Mouse (Mus musculus): ENCODE measurements around the gene Tcp11l1. TPM values are rescaled to one million over a fixed set of nuclear protein-coding genes. Genes with fewer than 3 reads are reported as not detected.

Tcp11l1 gene
- total RNA-seq, 1 experiment: 8.3 TPM

- Histone ChIP-seq H3K4me1 (ENCODE audit: control insufficient read depth in 2 of 2, insufficient read depth in 2 of 2, low read length in 2 of 2, poor library complexity in 1 of 2) (peaks cover 0 to 3% of the 10 kb centered on the region in 2 experiments; a peak in 2 of 4 replicates), H3K27ac (ENCODE audit: insufficient read depth, low read depth, low read length, poor library complexity, severe bottlenecking) (no peak overlapping the region), H3K36me3 (ENCODE audit: control insufficient read depth, insufficient read depth, low read length, poor library complexity, severe bottlenecking) (peaks cover 5% of the 10 kb centered on the region), H3K9me3 (ENCODE audit: control insufficient read depth, insufficient read depth, low read depth, low read length) (no peaks in the 10 kb centered on the region), H3K4me3 (ENCODE audit: insufficient read depth in 1 of 2, low read depth in 1 of 2, low read length in 2 of 2, poor library complexity in 1 of 2, severe bottlenecking in 1 of 2) (no peak overlapping the region), H3K9ac (ENCODE audit: insufficient read depth, low read depth, low read length, poor library complexity, severe bottlenecking) (no peak overlapping the region)
- DNase-seq (ENCODE audit: low read depth, low spot score): peak; percentile 52
- no peak for TF ChIP-seq ZC3H11A (IDR thresholded peaks at IDR 0.05; ENCODE audit: borderline replicate concordance, low read depth, low read length)
- in situ Hi-C loops (cut with MboI; ENCODE audit: low sequenced_read_pairs in 2 of 2, unreplicated experiment in 2 of 2): no loop called here
Observed at GRCm38 (mm10) chr2:104669122-104669804, 42.7 kb downstream of the Tcp11l1 start.

GRCm38 (mm10) chr2:104663372-104664100 lies 48.4 kb downstream of the Tcp11l1 start:
- Histone ChIP-seq H3K4me3 (ENCODE audit: insufficient read depth in 1 of 2, low read depth in 1 of 2, low read length in 2 of 2, poor library complexity in 1 of 2, severe bottlenecking in 1 of 2) (no peak overlapping the region), H3K9me3 (ENCODE audit: control insufficient read depth, insufficient read depth, low read depth, low read length) (no peaks in the 10 kb centered on the region), H3K4me1 (ENCODE audit: control insufficient read depth in 2 of 2, insufficient read depth in 2 of 2, low read length in 2 of 2, poor library complexity in 1 of 2) (no peaks in the 10 kb centered on the region; a peak in 1 of 4 replicates), H3K9ac (ENCODE audit: insufficient read depth, low read depth, low read length, poor library complexity, severe bottlenecking) (no peak overlapping the region), H3K27ac (ENCODE audit: insufficient read depth, low read depth, low read length, poor library complexity, severe bottlenecking) (no peak overlapping the region), H3K36me3 (ENCODE audit: control insufficient read depth, insufficient read depth, low read length, poor library complexity, severe bottlenecking) (peaks cover 10% of the 10 kb centered on the region)
- DNase-seq (ENCODE audit: low read depth, low spot score): no peak
- in situ Hi-C loops (cut with MboI; ENCODE audit: low sequenced_read_pairs in 2 of 2, unreplicated experiment in 2 of 2): no loop called here
- TF ChIP-seq CHD2 (IDR thresholded peaks at IDR 0.05; ENCODE audit: low read depth, low read length): no peak
- no peak for TF ChIP-seq MAFK (IDR thresholded peaks at IDR 0.05; ENCODE audit: insufficient read depth, low read depth, low read length)
- TF ChIP-seq ZC3H11A (IDR thresholded peaks at IDR 0.05; ENCODE audit: borderline replicate concordance, low read depth, low read length): no peak
- TF ChIP-seq ZNF384 (IDR thresholded peaks at IDR 0.05; ENCODE audit: low read depth, low read length): no peak
- TF ChIP-seq HCFC1 (IDR thresholded peaks at IDR 0.05; ENCODE audit: borderline replicate concordance, insufficient read depth, low read length): no peak

GRCm38 (mm10) chr2:104658659-104659058 lies 53.3 kb downstream of the Tcp11l1 start:
- Histone ChIP-seq H3K4me1 (ENCODE audit: control insufficient read depth in 2 of 2, insufficient read depth in 2 of 2, low read length in 2 of 2, poor library complexity in 1 of 2) (no peaks in the 10 kb centered on the region), H3K9me3 (ENCODE audit: control insufficient read depth, insufficient read depth, low read depth, low read length) (no peaks in the 10 kb centered on the region), H3K36me3 (ENCODE audit: control insufficient read depth, insufficient read depth, low read length, poor library complexity, severe bottlenecking) (peaks cover 9% of the 10 kb centered on the region), H3K27ac (ENCODE audit: insufficient read depth, low read depth, low read length, poor library complexity, severe bottlenecking) (no peak overlapping the region), H3K4me3 (ENCODE audit: insufficient read depth in 1 of 2, low read depth in 1 of 2, low read length in 2 of 2, poor library complexity in 1 of 2, severe bottlenecking in 1 of 2) (no peak overlapping the region), H3K9ac (ENCODE audit: insufficient read depth, low read depth, low read length, poor library complexity, severe bottlenecking) (no peak overlapping the region)
- TF ChIP-seq MAFK (IDR thresholded peaks at IDR 0.05; ENCODE audit: insufficient read depth, low read depth, low read length) (no peak), ZC3H11A (IDR thresholded peaks at IDR 0.05; ENCODE audit: borderline replicate concordance, low read depth, low read length) (no peak), ZNF384 (IDR thresholded peaks at IDR 0.05; ENCODE audit: low read depth, low read length) (no peak), CHD2 (IDR thresholded peaks at IDR 0.05; ENCODE audit: low read depth, low read length) (no peak), HCFC1 (IDR thresholded peaks at IDR 0.05; ENCODE audit: borderline replicate concordance, insufficient read depth, low read length) (no peak)
- in situ Hi-C loops (cut with MboI; ENCODE audit: low sequenced_read_pairs in 2 of 2, unreplicated experiment in 2 of 2): no loop called here
- no peak for DNase-seq (ENCODE audit: low read depth, low spot score)

GRCm38 (mm10) chr2:104615985-104616711 lies 95.8 kb downstream of the Tcp11l1 start:
- DNase-seq (ENCODE audit: low read depth, low spot score): no peak
- no peak for TF ChIP-seq ZC3H11A (IDR thresholded peaks at IDR 0.05; ENCODE audit: borderline replicate concordance, low read depth, low read length)
- no peak for TF ChIP-seq HCFC1 (IDR thresholded peaks at IDR 0.05; ENCODE audit: borderline replicate concordance, insufficient read depth, low read length)
- no peak for TF ChIP-seq ZNF384 (IDR thresholded peaks at IDR 0.05; ENCODE audit: low read depth, low read length)
- TF ChIP-seq CHD2 (IDR thresholded peaks at IDR 0.05; ENCODE audit: low read depth, low read length): no peak
- TF ChIP-seq MAFK (IDR thresholded peaks at IDR 0.05; ENCODE audit: insufficient read depth, low read depth, low read length): no peak
- H3K27ac ChIP-seq (ENCODE audit: insufficient read depth, low read depth, low read length, poor library complexity, severe bottlenecking): no peak overlapping the region
- H3K9me3 ChIP-seq (ENCODE audit: control insufficient read depth, insufficient read depth, low read depth, low read length): no peaks in the 10 kb centered on the region
- H3K9ac ChIP-seq (ENCODE audit: insufficient read depth, low read depth, low read length, poor library complexity, severe bottlenecking): no peak overlapping the region
- in situ Hi-C loops (cut with MboI; ENCODE audit: low sequenced_read_pairs in 2 of 2, unreplicated experiment in 2 of 2): no loop called here
- no peaks in the 10 kb centered on the region for H3K4me1 ChIP-seq (ENCODE audit: control insufficient read depth in 2 of 2, insufficient read depth in 2 of 2, low read length in 2 of 2, poor library complexity in 1 of 2)
- H3K36me3 ChIP-seq (ENCODE audit: control insufficient read depth, insufficient read depth, low read length, poor library complexity, severe bottlenecking): no peaks in the 10 kb centered on the region
- no peak overlapping the region for H3K4me3 ChIP-seq (ENCODE audit: insufficient read depth in 1 of 2, low read depth in 1 of 2, low read length in 2 of 2, poor library complexity in 1 of 2, severe bottlenecking in 1 of 2)

All from ES-E14 (cell line).